Mouse (Mus musculus) limb, embryonic 11.5 days (tissue): Measurements from ENCODE around the gene Mad1l1. TPM values are rescaled to one million over a fixed set of nuclear protein-coding genes. Genes with fewer than 3 reads are reported as not detected.

ENCODE experiments used
- ATAC-seq: fragments of 200-750 bp; cut with Nextera tagmentation; 2 replicates; pipeline ENCODE4 v1.8.0; 2017; ENCODE audit warnings: low read depth; ENCODE audit not compliant: insufficient number of reproducible peaks, low FRiP score, low TSS enrichment
- DNase-seq: peaks from one replicate; pipeline ENCODE4 v3.0.0-alpha.2; 2015; ENCODE audit warnings: low spot score
- H3K27ac ChIP-seq: fragments of 300-500 bp; sonication (generic); replicated peaks from 2 replicates; pipeline ENCODE4 v1.5.1; 2014; ENCODE audit warnings: low read depth, mild to moderate bottlenecking, low read length
- H3K27me3 ChIP-seq: fragments of 300-500 bp; sonication (generic); 2 replicates; pipeline ENCODE4 v1.6.1; 2014; ENCODE audit warnings: mild to moderate bottlenecking, low read length, mixed read lengths; ENCODE audit not compliant: control insufficient read depth, insufficient read depth
- H3K36me3 ChIP-seq: fragments of 300-500 bp; sonication (generic); 2 replicates; pipeline ENCODE4 v1.6.1; 2014; ENCODE audit warnings: mild to moderate bottlenecking, low read length, moderate library complexity, mixed read lengths; ENCODE audit not compliant: control insufficient read depth, insufficient read depth
- H3K4me1 ChIP-seq: fragments of 300-500 bp; sonication (generic); 2 replicates; pipeline ENCODE4 v1.6.1; 2014; ENCODE audit warnings: low read length, mixed read lengths; ENCODE audit not compliant: control insufficient read depth, insufficient read depth
- H3K4me2 ChIP-seq: fragments of 300-500 bp; sonication (generic); 2 replicates; pipeline ENCODE4 v1.6.1; 2014; ENCODE audit warnings: low read depth, mild to moderate bottlenecking, moderate library complexity; ENCODE audit not compliant: severe bottlenecking
- H3K4me3 ChIP-seq: fragments of 300-500 bp; sonication (generic); 2 replicates; pipeline ENCODE4 v1.5.1; 2014; ENCODE audit warnings: low read depth, low read length
- H3K9ac ChIP-seq: fragments of 300-500 bp; sonication (generic); 2 replicates; pipeline ENCODE4 v1.6.1; 2014; ENCODE audit warnings: mild to moderate bottlenecking, low read length
- H3K9me3 ChIP-seq: fragments of 300-500 bp; sonication (generic); 2 replicates; pipeline ENCODE4 v1.6.1; 2016; ENCODE audit warnings: low read length; ENCODE audit not compliant: control insufficient read depth
- WGBS: fragments of 180-500 bp; shearing (Covaris S2); extraction: QIAGEN DNeasy Blood & Tissue Kit; methylation state at CpG from one replicate; pipeline ENCODE4 v1.1.7; 2014; 5-methylcytosine and 5-hydroxymethylcytosine counted together
- polyA plus RNA-seq: library from polyadenylated mRNA; unstranded; fragments of >200 nt; fragmentation: Nextera tagmentation; extraction: Ambion mirVana; gene quantifications from 2 replicates; pipeline ENCODE4 v1.2.1, GENCODE M21; 2014

Gene Mad1l1
- polyA plus RNA-seq, 1 experiment from 2014 or later = 51.5 TPM

DNA sequence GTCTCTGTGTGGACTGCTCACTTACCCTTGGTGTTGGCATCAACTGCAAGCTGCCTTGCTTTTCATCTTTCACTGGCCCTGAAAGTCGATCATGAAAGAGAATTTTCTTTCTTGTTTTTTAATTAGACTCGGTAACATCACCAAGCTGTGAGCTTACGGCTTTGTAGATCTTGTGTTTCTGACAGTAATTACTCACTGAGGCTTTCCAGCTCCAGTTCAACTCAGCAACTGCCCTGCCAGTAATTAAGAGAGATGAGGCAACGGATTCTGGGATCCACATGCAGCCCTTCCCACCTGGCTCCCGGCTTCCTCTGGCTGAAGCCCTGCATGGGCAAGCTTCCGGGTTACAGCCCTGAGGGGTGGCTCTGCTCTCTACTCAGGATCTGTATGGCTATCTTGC is 298.5 kb downstream of the Mad1l1 start:
- H3K9me3 ChIP-seq = no peaks in the 10 kb centered on the region
- no peak for ATAC-seq
- no peaks in the 10 kb centered on the region for H3K36me3 ChIP-seq
- no peak overlapping the region for H3K9ac ChIP-seq
- WGBS = 62% methylated on average over 6 of the region's 6 CpGs
- no peak overlapping the region for H3K27ac ChIP-seq
- H3K4me3 ChIP-seq = no peak overlapping the region
- no peaks in the 10 kb centered on the region; the same call in 1 of the 2 replicates for H3K4me1 ChIP-seq
- no peaks in the 10 kb centered on the region for H3K27me3 ChIP-seq
- no peak overlapping the region for H3K4me2 ChIP-seq
- no peak for DNase-seq

DNA sequence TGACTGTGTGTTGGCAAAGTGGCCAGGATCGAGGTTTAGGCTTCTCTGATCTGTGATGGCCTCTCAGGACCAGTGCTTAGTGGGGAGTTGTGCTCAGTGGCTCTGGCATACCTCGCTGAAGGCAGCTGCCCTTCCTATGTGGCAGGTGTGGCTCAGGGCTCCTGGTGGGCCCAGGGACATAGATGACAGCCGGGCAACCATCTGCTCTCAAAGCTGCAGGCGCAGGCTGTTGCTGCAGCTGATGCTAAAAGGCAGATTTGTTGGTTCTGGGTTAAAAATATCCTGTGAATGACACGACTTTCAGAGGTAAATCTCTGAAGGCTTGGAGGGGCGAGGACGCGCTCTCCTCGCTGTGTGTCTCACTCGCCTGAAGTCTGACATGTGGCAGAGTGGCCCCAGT is 299.6 kb downstream of the Mad1l1 start:
- Histone ChIP-seq H3K36me3 (no peaks in the 10 kb centered on the region), H3K27me3 (no peaks in the 10 kb centered on the region), H3K4me3 (no peak overlapping the region), H3K4me2 (no peak overlapping the region), H3K4me1 (no peaks in the 10 kb centered on the region; the same call in 1 of the 2 replicates), H3K9me3 (no peaks in the 10 kb centered on the region), H3K9ac (no peak overlapping the region), H3K27ac (no peak overlapping the region)
- no peak for DNase-seq
- 84% methylated on average over 10 of the region's 10 CpGs for WGBS
- no peak for ATAC-seq

DNA sequence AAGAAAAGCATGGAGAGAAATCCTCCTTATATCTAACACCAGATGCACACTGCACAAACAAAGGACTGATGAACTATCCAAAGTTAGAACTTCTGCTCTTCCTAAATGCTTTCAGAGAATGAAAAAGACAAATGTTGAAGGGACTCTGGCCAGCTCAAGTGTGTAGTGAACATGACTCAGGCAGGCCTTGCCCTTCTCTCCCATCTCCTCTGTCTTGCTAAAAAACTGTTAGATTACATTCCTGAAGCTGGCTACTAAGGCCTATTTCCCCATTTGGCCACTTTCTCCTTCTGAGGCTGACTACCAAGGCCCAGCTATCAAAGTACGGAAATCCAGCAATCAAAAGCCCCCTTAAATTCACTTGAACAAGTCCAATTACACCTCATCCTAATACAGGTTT is 301.7 kb downstream of the Mad1l1 start:
- no peak for DNase-seq
- Histone ChIP-seq H3K4me3 (no peak overlapping the region), H3K27ac (no peak overlapping the region), H3K27me3 (no peaks in the 10 kb centered on the region), H3K36me3 (no peaks in the 10 kb centered on the region), H3K9me3 (no peaks in the 10 kb centered on the region), H3K9ac (no peak overlapping the region), H3K4me1 (no peaks in the 10 kb centered on the region; the same call in 1 of the 2 replicates), H3K4me2 (no peak overlapping the region)
- WGBS = 86% methylated on average over 1 of the region's 1 CpGs
- no peak for ATAC-seq

DNA sequence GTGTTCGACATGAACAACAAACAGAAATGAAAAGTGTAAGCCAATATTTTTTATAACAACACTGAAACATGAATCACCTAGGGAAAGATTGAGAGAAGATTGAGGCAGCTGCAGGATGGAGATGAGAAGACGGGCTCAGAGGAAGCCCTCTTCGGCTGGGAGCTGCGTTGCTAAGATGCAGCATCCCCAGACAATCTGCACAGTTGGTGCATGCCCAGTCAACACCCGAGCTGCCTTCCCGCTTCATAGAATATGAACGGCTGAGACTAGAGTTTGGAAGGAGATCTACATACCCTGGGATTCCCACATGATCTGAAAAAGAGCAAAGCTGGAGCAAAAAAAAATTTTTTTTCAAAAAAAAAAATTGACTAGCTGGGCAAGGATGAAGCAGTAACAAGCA is 302.6 kb downstream of the Mad1l1 start:
- ATAC-seq = no peak
- Histone ChIP-seq H3K9me3 (no peaks in the 10 kb centered on the region), H3K36me3 (no peaks in the 10 kb centered on the region), H3K27me3 (no peaks in the 10 kb centered on the region), H3K27ac (no peak overlapping the region), H3K4me3 (no peak overlapping the region), H3K9ac (no peak overlapping the region), H3K4me1 (no peaks in the 10 kb centered on the region), H3K4me2 (no peak overlapping the region)
- WGBS = 94% methylated on average over 7 of the region's 7 CpGs
- DNase-seq = no peak

DNA sequence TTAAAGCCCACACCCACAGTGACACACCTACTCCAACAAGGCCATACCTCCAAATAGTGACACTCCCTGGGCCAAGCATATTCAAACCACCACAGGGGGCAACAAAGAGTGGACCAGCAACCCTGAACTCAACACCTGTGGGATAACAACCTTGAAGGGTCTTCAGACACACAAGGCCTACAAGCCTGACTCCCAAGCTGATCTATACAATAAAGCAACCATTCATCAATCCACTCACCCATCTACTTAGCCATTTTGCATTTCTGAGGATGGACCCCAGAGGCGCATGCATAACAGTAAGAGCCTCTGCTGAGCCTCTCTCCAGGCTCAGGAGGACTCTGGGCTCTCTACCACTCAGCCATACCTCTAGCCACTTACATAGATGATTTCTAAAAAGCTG is 304.5 kb downstream of the Mad1l1 start:
- ATAC-seq (no peak), DNase-seq (no peak)
- WGBS = 85% methylated on average over 1 of the region's 1 CpGs
- no peak overlapping the region for H3K9ac ChIP-seq
- H3K9me3 ChIP-seq = no peaks in the 10 kb centered on the region
- H3K4me2 ChIP-seq = no peak overlapping the region
- no peak overlapping the region for H3K4me3 ChIP-seq
- no peaks in the 10 kb centered on the region for H3K27me3 ChIP-seq
- H3K27ac ChIP-seq = no peak overlapping the region
- H3K36me3 ChIP-seq = no peaks in the 10 kb centered on the region
- no peaks in the 10 kb centered on the region for H3K4me1 ChIP-seq

DNA sequence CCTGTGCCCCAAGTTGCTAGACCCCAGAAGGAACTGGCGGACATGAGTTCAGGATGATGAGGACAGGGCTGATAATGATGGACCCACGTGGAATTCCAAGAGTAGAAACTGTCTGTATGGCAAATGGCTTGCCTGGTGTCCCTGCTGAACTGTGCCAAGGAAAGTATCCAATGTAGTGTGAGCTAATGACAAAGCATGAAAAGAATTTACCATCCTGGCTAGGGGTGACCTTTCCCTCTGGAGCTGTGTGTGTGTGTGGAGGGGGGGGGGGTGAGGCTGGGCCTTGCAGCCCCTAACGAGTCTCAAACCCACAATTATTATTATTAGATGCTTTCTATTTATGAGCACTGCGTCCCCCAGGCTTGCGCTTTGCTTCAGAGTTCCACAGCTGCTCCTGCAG is 307.7 kb downstream of the Mad1l1 start:
- H3K9ac ChIP-seq = no peak overlapping the region

DNA sequence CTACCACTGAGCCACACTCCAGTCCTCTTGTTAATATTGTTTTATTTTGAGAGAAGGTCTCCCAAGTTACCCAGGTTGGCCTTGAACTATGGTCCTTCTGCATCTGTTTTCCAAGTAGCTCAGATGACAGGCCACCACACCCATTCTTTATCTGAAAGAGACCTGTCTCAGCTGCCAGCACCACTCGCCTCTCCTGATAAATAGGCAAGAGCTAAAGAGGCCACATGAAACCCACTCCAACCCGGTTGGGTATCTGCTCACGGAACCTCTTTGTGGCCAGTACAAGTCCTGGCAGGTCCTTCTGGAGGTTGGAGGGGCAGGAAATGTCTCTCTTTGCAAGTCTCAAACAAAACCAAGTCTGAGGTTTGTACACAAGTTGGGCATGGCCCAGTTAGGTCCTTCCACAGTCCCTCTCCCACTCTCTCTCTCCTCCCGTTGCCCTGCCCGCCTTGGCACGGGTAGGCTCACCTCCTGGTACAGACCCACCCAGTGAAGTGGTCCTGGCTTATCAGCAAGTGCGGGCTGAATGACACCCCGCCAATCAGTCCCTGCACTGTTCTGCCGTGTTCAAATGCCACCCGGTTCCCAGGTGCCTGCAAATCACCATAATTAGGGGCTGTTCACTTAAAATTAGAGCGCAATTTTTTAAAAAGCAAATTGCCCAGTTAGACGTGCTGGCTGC is 308.9 kb downstream of the Mad1l1 start:
- 75% methylated on average over 12 of the region's 12 CpGs for WGBS
- no peaks in the 10 kb centered on the region for H3K9me3 ChIP-seq
- H3K36me3 ChIP-seq = no peaks in the 10 kb centered on the region
- H3K27me3 ChIP-seq = no peaks in the 10 kb centered on the region
- H3K9ac ChIP-seq = no peak overlapping the region
- ATAC-seq = no peak
- no peak overlapping the region for H3K4me3 ChIP-seq
- H3K4me1 ChIP-seq = peaks cover 10% of the 10 kb centered on the region
- H3K27ac ChIP-seq = no peak overlapping the region
- no peak overlapping the region for H3K4me2 ChIP-seq
- no peak for DNase-seq

More for the DNA sequence above, 307.7 kb downstream of the Mad1l1 start:
- Histone ChIP-seq H3K36me3 (no peaks in the 10 kb centered on the region), H3K4me2 (no peak overlapping the region), H3K27me3 (no peaks in the 10 kb centered on the region), H3K4me1 (no peaks in the 10 kb centered on the region), H3K27ac (no peak overlapping the region), H3K4me3 (no peak overlapping the region), H3K9me3 (no peaks in the 10 kb centered on the region)
- ATAC-seq (no peak), DNase-seq (no peak)
- 65% methylated on average over 5 of the region's 5 CpGs for WGBS

DNA sequence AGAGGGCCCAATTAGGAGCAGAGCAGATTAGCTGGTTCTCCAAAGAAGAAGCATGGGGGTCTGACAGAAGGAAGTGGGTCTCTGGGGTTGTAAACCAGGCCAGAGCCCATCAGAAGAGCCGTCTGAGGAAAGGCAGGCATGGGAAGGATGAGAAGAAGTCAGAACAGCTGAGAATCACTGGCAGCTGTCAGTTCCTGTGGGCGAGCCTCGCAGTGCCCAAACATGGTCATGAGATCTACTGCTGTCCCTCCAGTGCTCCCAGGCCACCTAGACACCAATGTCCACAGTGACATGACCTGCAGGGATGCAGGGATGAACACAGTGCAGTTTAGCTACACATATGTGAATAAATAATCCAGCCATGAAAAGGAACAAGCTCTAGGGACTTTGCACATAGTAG is 310.9 kb downstream of the Mad1l1 start:
- WGBS = 69% methylated on average over 3 of the region's 3 CpGs
- no peak for ATAC-seq

DNA sequence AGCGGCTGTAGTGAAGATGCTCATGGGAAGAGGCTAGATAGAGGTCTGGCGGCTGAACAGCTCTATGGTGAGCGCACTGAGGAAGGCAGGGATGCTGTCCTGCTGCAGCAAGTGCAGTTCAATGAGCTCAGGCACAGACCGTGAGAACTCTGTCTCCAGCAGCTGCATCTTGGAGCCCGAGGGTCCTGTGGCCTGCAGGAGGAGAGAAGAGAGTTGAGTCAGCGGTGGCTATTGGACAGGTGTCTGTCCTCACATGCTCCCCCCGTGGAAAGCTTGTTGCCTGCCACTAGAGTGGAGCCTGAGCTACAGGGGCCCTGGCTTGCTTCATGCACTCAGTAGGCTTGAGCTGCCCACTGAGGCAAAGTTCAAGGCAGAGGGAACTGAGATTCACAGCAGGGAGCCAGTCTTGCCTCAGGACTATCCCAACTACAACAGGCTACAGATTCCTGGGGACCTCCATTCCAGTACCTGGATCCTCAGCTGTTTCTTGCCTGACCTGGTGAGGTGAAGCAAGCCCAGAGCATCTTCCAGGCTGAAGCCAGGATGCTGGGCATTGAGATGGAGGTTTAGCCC is 312.2 kb downstream of the Mad1l1 start:
- H3K27me3 ChIP-seq = no peaks in the 10 kb centered on the region
- H3K9ac ChIP-seq = no peak overlapping the region
- no peak overlapping the region for H3K4me2 ChIP-seq
- no peak for ATAC-seq
- no peaks in the 10 kb centered on the region for H3K9me3 ChIP-seq
- WGBS = 81% methylated on average over 7 of the region's 7 CpGs
- no peak for DNase-seq
- H3K27ac ChIP-seq = no peak overlapping the region
- peaks cover 10% of the 10 kb centered on the region for H3K4me1 ChIP-seq
- no peaks in the 10 kb centered on the region for H3K36me3 ChIP-seq
- no peak overlapping the region for H3K4me3 ChIP-seq

More for the DNA sequence above, 310.9 kb downstream of the Mad1l1 start:
- no peak overlapping the region for H3K4me3 ChIP-seq
- no peaks in the 10 kb centered on the region for H3K36me3 ChIP-seq
- H3K4me2 ChIP-seq = no peak overlapping the region
- H3K27ac ChIP-seq = no peak overlapping the region
- no peak overlapping the region for H3K9ac ChIP-seq
- no peak for DNase-seq
- H3K9me3 ChIP-seq = no peaks in the 10 kb centered on the region
- no peaks in the 10 kb centered on the region for H3K27me3 ChIP-seq
- H3K4me1 ChIP-seq = peaks cover 10% of the 10 kb centered on the region
